Mouse (Mus musculus): ENCODE measurements at regions not wholly inside any gene's neighbourhood (a gene's known extent, or its start where the extent isn't known, plus 50 kb on each side); places are given as distances from the start of the nearest gene placed in this dataset.

DNA sequence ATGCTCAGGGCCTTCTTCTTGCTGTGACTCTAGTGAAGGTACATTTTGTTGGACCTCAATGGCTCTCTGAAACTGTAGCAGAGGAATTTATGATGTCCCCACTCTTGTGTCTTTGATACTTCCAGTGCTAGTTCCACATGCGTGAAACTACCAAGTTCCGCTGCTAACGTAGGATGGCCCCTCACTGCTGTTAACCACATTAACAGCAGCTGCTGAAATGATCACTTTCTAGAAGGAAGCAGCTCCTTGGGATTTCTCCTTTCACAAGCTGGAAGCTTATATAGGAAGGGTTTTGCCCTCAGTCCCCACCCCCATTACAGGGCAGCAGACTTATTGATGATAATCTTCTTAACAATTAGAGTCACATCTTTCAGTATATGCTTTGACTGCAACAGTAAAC lies 66.0 kb upstream of the Ptger4 start:
- H3K4me1 ChIP-seq (ENCODE audit: control insufficient read depth in 1 of 2, insufficient read depth in 2 of 2, low read length in 2 of 2) = no peaks in the 10 kb centered on the region
- H3K4me3 ChIP-seq (ENCODE audit: control insufficient read depth in 1 of 2, insufficient read depth in 1 of 2, low read depth in 2 of 2, low read length in 2 of 2) = no peak overlapping the region
- no peaks in the 10 kb centered on the region for H3K79me2 ChIP-seq (ENCODE audit: control insufficient read depth, insufficient read depth, low read length, poor library complexity)
- DNase-seq (ENCODE audit: low read depth, low spot score) = no peak
- H3K27me3 ChIP-seq (ENCODE audit: control insufficient read depth in 1 of 2, insufficient read depth in 2 of 2, low read length in 2 of 2) = peaks cover 0 to 5% of the 10 kb centered on the region in 2 experiments; a peak in 2 of 4 replicates
- TF ChIP-seq HCFC1 (IDR thresholded peaks at IDR 0.05; ENCODE audit: low read depth, low read length) (no peak), RCOR1 (IDR thresholded peaks at IDR 0.05; ENCODE audit: low read depth, low read length) (no peak), MYB (IDR thresholded peaks at IDR 0.05; ENCODE audit: low read depth, low read length) (no peak), GATA1 (IDR thresholded peaks at IDR 0.05; ENCODE audit: low read depth, low read length) (no peak), USF2 (IDR thresholded peaks at IDR 0.05; ENCODE audit: borderline replicate concordance in 1 of 2, insufficient read depth in 1 of 2, low read depth in 1 of 2, low read length in 2 of 2) (no peak), SIN3A (IDR thresholded peaks at IDR 0.05; ENCODE audit: low read length) (no peak), ZNF384 (IDR thresholded peaks at IDR 0.05; ENCODE audit: low read depth, low read length) (no peak), E2F4 (IDR thresholded peaks at IDR 0.05; ENCODE audit: borderline replicate concordance, low read depth, low read length) (no peak), POLR2A (IDR thresholded peaks at IDR 0.05; ENCODE audit: control insufficient read depth in 1 of 2, insufficient read depth in 1 of 2, low read depth in 1 of 2, low read length in 2 of 2, poor library complexity in 1 of 2) (no peak)
- no peaks in the 10 kb centered on the region for H3K36me3 ChIP-seq (ENCODE audit: control insufficient read depth in 1 of 2, insufficient read depth in 2 of 2, low read length in 2 of 2)
- no peak overlapping the region for H3K27ac ChIP-seq (ENCODE audit: control insufficient read depth, low read depth, low read length)
- no peak overlapping the region for H3K9ac ChIP-seq (ENCODE audit: control insufficient read depth, low read depth, low read length, poor library complexity, severe bottlenecking)
- no peaks in the 10 kb centered on the region for H3K9me3 ChIP-seq (replicated peaks; ENCODE audit: insufficient read depth, low read length)

DNA sequence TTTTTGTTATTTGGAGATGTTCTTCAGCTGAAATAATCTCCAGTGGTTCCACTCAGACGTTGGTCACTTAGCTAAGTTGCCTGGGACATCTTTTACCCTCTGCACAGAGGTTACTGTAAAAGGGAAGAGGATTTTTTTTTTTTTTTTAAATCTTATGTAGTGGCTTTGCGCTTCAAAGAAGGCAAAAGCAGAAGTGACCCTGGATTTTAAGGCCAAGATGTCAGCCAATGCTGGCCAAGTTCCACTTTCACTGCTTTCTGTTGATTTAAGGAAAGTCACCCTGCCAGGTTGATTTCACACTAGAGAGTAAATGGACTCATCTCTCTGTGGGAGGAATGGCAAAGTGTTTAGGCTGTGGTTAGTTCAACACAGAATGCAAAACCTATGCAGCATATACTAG lies 58.4 kb upstream of the Ptger4 start:
- no peak overlapping the region for H3K9ac ChIP-seq (ENCODE audit: control insufficient read depth, low read depth, low read length, poor library complexity, severe bottlenecking)
- peak; percentile 4 for DNase-seq (ENCODE audit: low read depth, low spot score)
- H3K36me3 ChIP-seq (ENCODE audit: control insufficient read depth in 1 of 2, insufficient read depth in 2 of 2, low read length in 2 of 2) = no peaks in the 10 kb centered on the region
- H3K4me3 ChIP-seq (ENCODE audit: control insufficient read depth in 1 of 2, insufficient read depth in 1 of 2, low read depth in 2 of 2, low read length in 2 of 2) = no peak overlapping the region
- H3K4me1 ChIP-seq (ENCODE audit: control insufficient read depth in 1 of 2, insufficient read depth in 2 of 2, low read length in 2 of 2) = no peaks in the 10 kb centered on the region
- TF ChIP-seq MAFK (IDR thresholded peaks at IDR 0.05; ENCODE audit: borderline replicate concordance, low read depth, low read length) (no peak), TBP (IDR thresholded peaks at IDR 0.05; ENCODE audit: low read depth, low read length) (no peak), MYB (IDR thresholded peaks at IDR 0.05; ENCODE audit: low read depth, low read length) (no peak), TCF12 (IDR thresholded peaks at IDR 0.05; ENCODE audit: low read depth, low read length) (no peak), KAT2A (conservative IDR thresholded peaks at IDR 0.05; ENCODE audit: low read depth, low read length) (no peak), MXI1 (IDR thresholded peaks at IDR 0.05; ENCODE audit: low read depth, low read length) (no peak)
- no peaks in the 10 kb centered on the region for H3K79me2 ChIP-seq (ENCODE audit: control insufficient read depth, insufficient read depth, low read length, poor library complexity)
- H3K27me3 ChIP-seq (ENCODE audit: control insufficient read depth in 1 of 2, insufficient read depth in 2 of 2, low read length in 2 of 2) = peaks cover 0 to 4% of the 10 kb centered on the region in 2 experiments; a peak in 3 of 4 replicates
- H3K9me3 ChIP-seq (replicated peaks; ENCODE audit: insufficient read depth, low read length) = no peaks in the 10 kb centered on the region
- no peak overlapping the region for H3K27ac ChIP-seq (ENCODE audit: control insufficient read depth, low read depth, low read length)

DNA sequence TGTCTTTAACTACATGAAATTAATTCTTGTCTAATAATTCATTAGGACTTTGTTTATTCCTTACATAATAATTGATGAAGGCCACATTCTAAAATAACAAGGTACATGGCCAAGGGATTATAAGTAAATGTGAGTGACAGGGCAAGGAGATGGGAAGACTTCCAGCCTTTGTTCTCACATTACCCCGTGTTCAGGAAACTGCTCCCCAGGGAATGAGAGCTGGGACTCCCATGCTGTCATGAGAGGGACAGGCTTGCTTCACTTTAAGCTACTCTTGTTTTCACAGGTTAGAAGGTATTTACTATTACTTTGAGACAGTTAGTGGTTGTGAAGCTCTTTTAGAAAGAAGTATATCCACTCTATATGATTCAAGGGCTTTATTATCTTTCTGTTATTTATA lies 55.8 kb upstream of the Ptger4 start:
- no peak for TF ChIP-seq MAZ (IDR thresholded peaks at IDR 0.05; ENCODE audit: low read depth, low read length)
- TF ChIP-seq MAFK (IDR thresholded peaks at IDR 0.05; ENCODE audit: borderline replicate concordance, low read depth, low read length) = no peak
- no peak for TF ChIP-seq USF1 (IDR thresholded peaks at IDR 0.05; ENCODE audit: low read depth, low read length)
- no peak for TF ChIP-seq ZMIZ1 (IDR thresholded peaks at IDR 0.05; ENCODE audit: low read depth, low read length)
- no peak for TF ChIP-seq RAD21 (IDR thresholded peaks at IDR 0.05; ENCODE audit: low read depth, low read length)
- no peak for TF ChIP-seq JUND (IDR thresholded peaks at IDR 0.05; ENCODE audit: low read depth, low read length)
- TF ChIP-seq MYC (IDR thresholded peaks at IDR 0.05; ENCODE audit: low read depth, low read length) = no peak
- TF ChIP-seq BHLHE40 (IDR thresholded peaks at IDR 0.05; ENCODE audit: borderline replicate concordance, low read depth, low read length) = no peak
- TF ChIP-seq SMC3 (IDR thresholded peaks at IDR 0.05; ENCODE audit: low read depth, low read length) = no peak
- H3K27me3 ChIP-seq (ENCODE audit: control insufficient read depth in 1 of 2, insufficient read depth in 2 of 2, low read length in 2 of 2) = peaks cover 0 to 4% of the 10 kb centered on the region in 2 experiments; a peak in 3 of 4 replicates
- H3K79me2 ChIP-seq (ENCODE audit: control insufficient read depth, insufficient read depth, low read length, poor library complexity) = no peaks in the 10 kb centered on the region
- no peaks in the 10 kb centered on the region for H3K36me3 ChIP-seq (ENCODE audit: control insufficient read depth in 1 of 2, insufficient read depth in 2 of 2, low read length in 2 of 2)
- no peak overlapping the region for H3K27ac ChIP-seq (ENCODE audit: control insufficient read depth, low read depth, low read length)
- H3K9ac ChIP-seq (ENCODE audit: control insufficient read depth, low read depth, low read length, poor library complexity, severe bottlenecking) = no peak overlapping the region
- no peak for DNase-seq (ENCODE audit: low read depth, low spot score)
- H3K4me1 ChIP-seq (ENCODE audit: control insufficient read depth in 1 of 2, insufficient read depth in 2 of 2, low read length in 2 of 2) = no peaks in the 10 kb centered on the region
- H3K4me3 ChIP-seq (ENCODE audit: control insufficient read depth in 1 of 2, insufficient read depth in 1 of 2, low read depth in 2 of 2, low read length in 2 of 2) = no peak overlapping the region
- H3K9me3 ChIP-seq (replicated peaks; ENCODE audit: insufficient read depth, low read length) = no peaks in the 10 kb centered on the region

All from MEL (cell line).